Mouse (Mus musculus): ENCODE data around the gene Mmp24. TPM values are rescaled to one million over a fixed set of nuclear protein-coding genes. Genes with fewer than 3 reads are reported as not detected.
"Not testable (repeated sequence)": the region's sequence is repeated elsewhere in the genome, so short reads cannot be mapped to it uniquely, and the experiment has no call there.

The Mmp24 gene
- total RNA-seq (2021) = 1 to 10 TPM; 2.5 to 3.4 TPM
- long read RNA-seq, experiment 1, full-length matches to known transcripts = 1 of 1 reads
- long read RNA-seq, experiment 1, partial matches to known transcripts = 0 of 1 reads
- long read RNA-seq, experiment 1, other reads (novel, unspliced or antisense) = 0 of 1 reads
- long read RNA-seq, experiment 2, full-length matches to known transcripts = 2 of 3 reads
- long read RNA-seq, experiment 2, partial matches to known transcripts = 1 of 3 reads
- long read RNA-seq, experiment 2, other reads (novel, unspliced or antisense) = 0 of 3 reads

GRCm38 (mm10) chr2:155774927-155775684 is at the start of gene Mmp24:
Mmp24 (plus strand) TSS chr2:155775342.
- DNase-seq = no peak

- DNase-seq = no peak
Measured at GRCm38 (mm10) chr2:155726302-155726701, 48.8 kb upstream of the Mmp24 start.

GRCm38 (mm10) chr2:155727764-155728395 is 47.3 kb upstream of the Mmp24 start:
- DNase-seq = no peak

- no peak for DNase-seq
Measured at GRCm38 (mm10) chr2:155728742-155729141, 46.4 kb upstream of the Mmp24 start.

GRCm38 (mm10) chr2:155729158-155729645 is 45.9 kb upstream of the Mmp24 start, which contains the start of gene Edem2:
Edem2 (minus strand) TSS chr2:155729475.
- DNase-seq = peak; percentile 94

- DNase-seq = peak; percentile 35
Measured at GRCm38 (mm10) chr2:155735080-155735479, 40.1 kb upstream of the Mmp24 start.

- not testable (repeated sequence) for DNase-seq
Measured at GRCm38 (mm10) chr2:155735766-155736165, 39.4 kb upstream of the Mmp24 start, which contains the start of gene Gm17581. Gm17581 (minus strand) TSS chr2:155735866.

- DNase-seq = peak; percentile 13
Measured at GRCm38 (mm10) chr2:155736936-155737335, 38.2 kb upstream of the Mmp24 start.

GRCm38 (mm10) chr2:155737803-155738202 is 37.3 kb upstream of the Mmp24 start:
- DNase-seq = peak; percentile 25

- DNase-seq = peak; percentile 14
Measured at GRCm38 (mm10) chr2:155742211-155742610, 32.9 kb upstream of the Mmp24 start.

- peak; percentile 79 for DNase-seq
Measured at GRCm38 (mm10) chr2:155742931-155743337, 32.2 kb upstream of the Mmp24 start.

GRCm38 (mm10) chr2:155743351-155743750 is 31.8 kb upstream of the Mmp24 start:
- DNase-seq = no peak

- DNase-seq = no peak
Measured at GRCm38 (mm10) chr2:155745487-155745886, 29.7 kb upstream of the Mmp24 start.

- DNase-seq = no peak
Measured at GRCm38 (mm10) chr2:155749394-155749793, 25.7 kb upstream of the Mmp24 start.

- peak; percentile 72 for DNase-seq
Measured at GRCm38 (mm10) chr2:155751014-155751786, 23.9 kb upstream of the Mmp24 start, which contains the start of gene Procr. Procr (plus strand) TSS chr2:155751117.

GRCm38 (mm10) chr2:155755746-155756145 is 19.4 kb upstream of the Mmp24 start:
- DNase-seq = peak; percentile 84

- no peak for DNase-seq
Measured at GRCm38 (mm10) chr2:155756855-155757566, 18.1 kb upstream of the Mmp24 start.

GRCm38 (mm10) chr2:155764679-155765418 is 10.3 kb upstream of the Mmp24 start:
- peak; percentile 86 for DNase-seq

GRCm38 (mm10) chr2:155773664-155774063 is 1.5 kb upstream of the Mmp24 start:
- DNase-seq = no peak

GRCm38 (mm10) chr2:155774261-155774926 is 748 bp upstream of the Mmp24 start:
- DNase-seq = no peak
